Mouse (Mus musculus) ES-Bruce4 (cell line): ENCODE data around the gene Napepld.

ENCODE experiments used
- CTCF ChIP-seq: IDR thresholded peaks from one replicate; pipeline ENCODE4 v1.8.1; 2011; ENCODE audit warnings: low read depth, low read length
- POLR2A ChIP-seq: IDR thresholded peaks from one replicate; pipeline ENCODE4 v1.8.1; 2011; ENCODE audit warnings: low read length; ENCODE audit not compliant: insufficient read depth

DNA sequence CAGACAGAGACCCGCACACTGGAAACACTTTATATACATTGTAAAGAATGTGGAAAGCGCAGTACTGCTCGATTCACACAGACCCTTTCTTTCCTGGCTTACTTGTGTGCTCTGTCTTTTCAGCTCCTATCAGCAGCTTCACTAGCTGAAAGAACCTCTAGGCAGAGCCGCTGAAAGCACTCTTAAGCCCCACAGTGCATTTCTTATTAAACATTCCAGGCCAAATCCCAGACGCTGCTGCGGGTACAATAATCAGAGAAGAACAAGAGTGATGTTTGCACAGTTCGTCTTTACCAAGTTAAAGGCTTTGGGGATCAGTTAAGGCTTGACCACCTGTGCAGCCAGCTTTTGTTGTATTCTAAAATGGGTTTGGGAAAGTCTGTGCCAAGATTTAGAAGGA is 23.7 kb upstream of the Napepld start:
- no peak for TF ChIP-seq CTCF
- no peak for TF ChIP-seq POLR2A
